In genomic region chr5:77464851-77465548, GRCm38 (mm10) we compare ENCODE assay signal across 8 mouse cellular contexts. TPM values are rescaled to one million over a fixed set of nuclear protein-coding genes. Genes with fewer than 3 reads are reported as not detected.
DNase-seq lines count a peak whose midpoint lies in the region; ATAC-seq and TF ChIP-seq lines count a peak whose summit lies in the region.

No protein-coding gene starts in this region.

- ATAC-seq in CD4-positive, CD25-positive, alpha-beta regulatory T cell, adult 4 months = no peak
- peak; percentile 56 for ATAC-seq in megakaryocyte progenitor cell, adult 5-6 weeks (replicated peaks; ENCODE audit: poor library complexity)
- peak; percentile 58; the same call in 1 of the 2 replicates for ATAC-seq in stomach, postnatal 0 days (ENCODE audit: low FRiP score, low TSS enrichment)

- H3K27me3 ChIP-seq in heart, embryonic 10.5 days (ENCODE audit: insufficient read depth, poor library complexity, severe bottlenecking) = no peaks in the 10 kb centered on the region
- H3K27me3 ChIP-seq in stomach, postnatal 0 days (ENCODE audit: control insufficient read depth, insufficient read depth, low read length) = no peaks in the 10 kb centered on the region

- H3K4me2 ChIP-seq in stomach, postnatal 0 days (replicated peaks; ENCODE audit: low read depth) = no peak overlapping the region

- TF ChIP-seq EP300 in stomach, postnatal 0 days (optimal IDR thresholded peaks at IDR 0.05) = no peak

- no peaks in the 10 kb centered on the region for H3K4me1 ChIP-seq in cortical plate, adult 2 months (ENCODE audit: control insufficient read depth, insufficient read depth, low read length)
- peaks cover 3% of the 10 kb centered on the region for H3K4me1 ChIP-seq in heart, embryonic 10.5 days
- no peaks in the 10 kb centered on the region for H3K4me1 ChIP-seq in stomach, postnatal 0 days (replicated peaks; ENCODE audit: control insufficient read depth, insufficient read depth)

- TF ChIP-seq POLR2A in cortical plate, adult 2 months (IDR thresholded peaks at IDR 0.05; ENCODE audit: extremely low read depth, insufficient read depth, low read length) = no peak

- peak; percentile 73 for DNase-seq in CD4-positive, CD25-positive, alpha-beta regulatory T cell, adult 2 months (ENCODE audit: low read depth, low spot score)
- DNase-seq in adrenal gland, adult 18-20 months (ENCODE audit: low spot score in 2 of 2) = peak; percentile 69 to 80
- peak; percentile 80 for DNase-seq in heart, embryonic 10.5 days (ENCODE audit: low spot score)
- peak; percentile 48 to 53 for DNase-seq in layer of hippocampus, postnatal 14 days (ENCODE audit: low spot score in 2 of 2)
- peak; percentile 65 for DNase-seq in stomach, postnatal 0 days (ENCODE audit: low spot score)

- WGBS in heart, embryonic 10.5 days = 51% methylated on average over 19 of the region's 19 CpGs
- 53% methylated on average over 19 of the region's 19 CpGs for WGBS in stomach, postnatal 0 days

- TF ChIP-seq CTCF in cortical plate, adult 2 months (IDR thresholded peaks at IDR 0.05; ENCODE audit: extremely low read depth, insufficient read depth, low read length) = peak; percentile 51
- peak; percentile 78 for TF ChIP-seq CTCF in stomach, postnatal 0 days (IDR thresholded peaks at IDR 0.05; ENCODE audit: low read depth)

- H3K27ac ChIP-seq in cortical plate, adult 2 months (ENCODE audit: insufficient read depth, low read length) = no peak overlapping the region
- no peak overlapping the region for H3K27ac ChIP-seq in heart, embryonic 10.5 days
- H3K27ac ChIP-seq in stomach, postnatal 0 days (replicated peaks) = no peak overlapping the region

- no peaks in the 10 kb centered on the region for H3K36me3 ChIP-seq in heart, embryonic 10.5 days
- H3K36me3 ChIP-seq in stomach, postnatal 0 days (ENCODE audit: control insufficient read depth, insufficient read depth, low read length) = no peaks in the 10 kb centered on the region

- no peak overlapping the region for H3K4me3 ChIP-seq in cortical plate, adult 2 months (ENCODE audit: insufficient read depth, low read length)
- H3K4me3 ChIP-seq in heart, embryonic 10.5 days = no peak overlapping the region
- H3K4me3 ChIP-seq in stomach, postnatal 0 days (ENCODE audit: low read depth, low read length) = no peak overlapping the region

- no peaks in the 10 kb centered on the region for H3K9me3 ChIP-seq in heart, embryonic 10.5 days
- H3K9me3 ChIP-seq in stomach, postnatal 0 days (ENCODE audit: control insufficient read depth, low read length) = no peaks in the 10 kb centered on the region

- no peak overlapping the region for H3K9ac ChIP-seq in stomach, postnatal 0 days (ENCODE audit: low read length)

RNA-seq across cellular contexts. Expression of gene Igfbp7, which starts 57.2 kb away (rescaled TPM):
- polyA plus RNA-seq in CD4-positive, CD25-positive, alpha-beta regulatory T cell, adult 4 months (2017; shearing (Covaris generic)) = under 1 TPM in 1 of 2 experiments, not detected in 1; 0.31 TPM
- 100 to 1,000 TPM; 513 to 592 TPM for total RNA-seq in adrenal gland, adult 18-20 months (2021)
- 82.1 and 88.9 TPM in 2 replicates for polyA plus RNA-seq in cortical plate, adult 2 months (2012; rRNA removed)
- 16.6 and 25.7 TPM in 2 replicates for polyA plus RNA-seq in heart, embryonic 10.5 days (2016; fragmentation: Nextera tagmentation; extraction: Ambion mirVana)
- 10 to 100 TPM; 49.6 to 64.6 TPM for total RNA-seq in layer of hippocampus, postnatal 14 days (2021)
- 0.96 and 1.5 TPM in 2 replicates for total RNA-seq in megakaryocyte progenitor cell, adult 5-6 weeks (2015)
- total RNA-seq in megakaryocyte progenitor cell, adult 5-6 weeks (2017) = 0.44 and 0.79 TPM in 2 replicates
- 421 and 437 TPM in 2 replicates for polyA plus RNA-seq in stomach, postnatal 0 days (2015; fragmentation: Nextera tagmentation; extraction: Ambion mirVana)

Comparison
In these comparisons a context has a peak if more than half of its experiments do, and no peak if none do; other contexts are left out.
1. RNA of gene Igfbp7, which starts 57.2 kb away (polyA plus RNA-seq): 421 to 437 TPM in stomach, postnatal 0 days, 82.1 to 88.9 TPM in cortical plate, adult 2 months and 16.6 to 25.7 TPM in heart, embryonic 10.5 days; 0.31 TPM in CD4-positive, CD25-positive, alpha-beta regulatory T cell, adult 4 months; every median in the first group is over 10 times any median in the second.
2. Peak in every context shown above with its lines, with median percentiles within 50 percentile points of each other: DNase-seq.